Mouse (Mus musculus) adrenal gland, postnatal 25 days (tissue): ENCODE measurements around the gene Sema4b. TPM values are rescaled to one million over a fixed set of nuclear protein-coding genes. Genes with fewer than 3 reads are reported as not detected.

Source experiments
- DNase-seq: peaks from one replicate; pipeline ENCODE4 v3.0.0; 2021; ENCODE audit warnings: mixed read lengths
- total RNA-seq: library from RNA; stranded (reverse); gene quantifications from 2 replicates; pipeline ENCODE4 v1.2.3, GENCODE M21; 2021

The Sema4b gene
- total RNA-seq, 1 experiment from 2014 or later, result 68.9 TPM

DNA sequence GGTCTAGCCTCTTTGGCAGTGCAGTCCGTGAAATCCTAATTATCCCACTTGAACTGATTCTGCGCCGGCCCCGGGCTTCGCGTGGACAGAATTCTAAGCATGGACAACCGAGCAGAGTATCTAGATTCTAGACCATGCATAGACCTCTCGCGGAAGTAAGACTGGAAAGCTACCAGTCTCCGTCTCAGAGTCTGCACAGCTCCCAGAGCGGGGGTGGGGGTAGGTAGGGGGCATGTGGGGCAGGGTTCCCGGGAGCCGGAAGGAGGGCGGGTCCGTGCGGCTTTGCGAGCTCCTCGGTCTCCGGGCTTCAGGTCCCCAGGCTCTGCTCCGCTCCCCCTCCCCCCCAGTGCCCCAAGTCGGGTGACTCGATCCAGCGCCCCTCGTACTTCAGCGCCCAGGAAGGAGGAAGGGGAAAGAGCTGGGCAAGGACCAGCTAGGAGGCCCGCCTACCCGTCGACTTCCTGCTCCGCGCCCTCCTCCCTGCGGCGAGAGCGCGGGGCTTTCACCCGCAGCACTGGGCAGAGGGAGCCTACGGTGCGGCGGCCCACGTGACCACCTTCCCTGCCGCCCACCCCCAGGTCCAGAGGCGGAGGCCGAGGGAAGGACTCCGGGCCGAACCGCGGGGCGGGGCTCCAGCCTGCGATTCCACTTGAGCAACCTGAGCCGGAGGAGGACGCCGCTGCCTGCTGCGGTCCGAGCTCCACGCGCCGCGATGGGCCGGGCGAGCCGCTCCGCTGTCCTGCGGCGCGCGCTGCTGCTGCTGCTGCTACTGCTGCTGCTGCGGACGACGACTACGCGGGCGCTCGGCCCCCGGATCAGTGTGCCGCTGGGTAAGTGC is 11.5 kb downstream of the Sema4b start:
- DNase-seq, result peak; percentile 85

DNA sequence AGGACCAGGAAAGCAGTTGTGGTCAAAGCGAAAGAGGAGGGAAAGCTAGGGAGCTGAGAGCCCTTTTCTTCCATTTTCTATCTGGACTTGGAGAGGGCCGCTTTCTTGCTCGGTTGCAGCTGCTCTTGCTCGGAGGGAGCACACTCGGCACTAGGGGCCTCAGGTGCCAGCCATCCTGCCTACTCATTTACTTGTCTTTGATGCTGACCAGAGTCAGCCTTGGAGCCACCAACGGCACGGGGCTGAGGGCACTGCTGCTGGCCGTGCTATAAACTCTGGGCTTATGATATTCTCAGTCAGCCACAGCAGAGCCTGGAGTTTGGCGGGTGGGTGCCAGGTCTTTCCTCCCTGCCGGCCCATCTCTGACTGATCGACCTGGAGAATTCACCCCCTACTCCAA is 12.2 kb downstream of the Sema4b start:
- DNase-seq, result no peak

DNA sequence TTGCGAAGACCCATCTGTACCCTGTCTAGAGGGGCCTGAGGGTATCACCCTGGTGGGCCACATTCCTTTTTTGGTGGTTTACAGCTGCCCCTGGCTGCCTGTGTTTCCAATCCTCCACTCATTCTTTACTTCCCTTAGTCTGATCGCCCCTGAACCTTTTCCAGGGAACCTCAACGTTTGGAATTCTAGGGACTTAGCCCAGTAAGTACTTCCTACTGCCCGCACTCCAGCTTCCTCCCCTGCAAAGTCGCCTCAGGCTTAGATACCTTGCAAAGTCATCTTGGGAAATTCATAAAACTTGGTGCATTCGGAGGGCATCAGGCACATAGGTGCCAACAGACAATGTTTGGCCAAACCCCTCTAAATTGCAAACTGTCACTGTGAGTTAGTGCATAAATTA is 12.6 kb downstream of the Sema4b start:
- no peak for DNase-seq

GRCm38 (mm10) chr7:80199851-80200587 is 13.4 kb downstream of the Sema4b start:
- DNase-seq, result no peak

DNA sequence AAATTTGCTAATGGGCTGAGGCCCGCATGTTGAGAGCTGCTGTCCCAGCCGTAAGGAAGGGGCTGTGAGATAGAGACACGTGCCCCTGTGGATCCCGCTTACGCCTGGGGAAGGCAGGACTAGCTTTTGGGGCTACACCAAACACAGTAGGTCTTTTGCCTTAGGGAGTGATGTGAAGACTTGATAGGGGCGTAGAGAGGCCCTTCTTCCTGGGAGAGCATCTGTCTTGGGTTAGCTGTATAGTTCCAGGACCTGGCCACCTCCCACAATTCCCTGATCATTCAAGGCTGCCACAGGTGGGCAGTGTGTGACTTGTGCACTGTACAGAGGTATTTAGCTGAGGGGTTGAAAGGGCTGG is 13.9 kb downstream of the Sema4b start:
- DNase-seq, result no peak

DNA sequence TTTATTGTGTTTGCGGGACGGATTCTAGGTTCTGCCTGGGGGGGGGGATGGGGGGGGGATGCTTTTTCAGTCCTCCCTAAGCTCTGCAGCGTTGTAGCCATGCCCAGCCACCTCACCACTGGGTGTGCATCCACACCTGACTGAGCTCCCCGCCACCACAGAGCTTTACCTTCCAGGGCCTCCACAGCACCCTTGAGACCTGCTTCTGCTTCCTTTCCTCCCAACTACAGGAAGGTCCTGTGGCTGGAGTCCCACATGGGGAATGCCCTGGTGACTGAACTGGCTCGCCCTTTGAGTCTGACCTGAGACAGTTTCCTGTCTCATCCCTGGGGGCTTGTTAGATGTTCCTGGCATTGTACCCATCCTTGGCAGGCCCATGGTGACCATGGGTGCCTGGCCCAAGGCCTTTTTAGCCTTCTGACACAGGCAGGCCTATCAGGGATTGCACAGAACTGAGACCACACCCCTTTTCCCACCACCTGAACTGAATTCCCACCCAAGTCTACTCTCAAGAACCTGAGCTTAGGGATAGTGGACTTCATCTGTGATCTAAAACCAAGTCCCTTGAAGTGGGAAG is 14.4 kb downstream of the Sema4b start:
- DNase-seq, result no peak

GRCm38 (mm10) chr7:80201888-80202540 is 15.4 kb downstream of the Sema4b start:
- DNase-seq, result no peak

DNA sequence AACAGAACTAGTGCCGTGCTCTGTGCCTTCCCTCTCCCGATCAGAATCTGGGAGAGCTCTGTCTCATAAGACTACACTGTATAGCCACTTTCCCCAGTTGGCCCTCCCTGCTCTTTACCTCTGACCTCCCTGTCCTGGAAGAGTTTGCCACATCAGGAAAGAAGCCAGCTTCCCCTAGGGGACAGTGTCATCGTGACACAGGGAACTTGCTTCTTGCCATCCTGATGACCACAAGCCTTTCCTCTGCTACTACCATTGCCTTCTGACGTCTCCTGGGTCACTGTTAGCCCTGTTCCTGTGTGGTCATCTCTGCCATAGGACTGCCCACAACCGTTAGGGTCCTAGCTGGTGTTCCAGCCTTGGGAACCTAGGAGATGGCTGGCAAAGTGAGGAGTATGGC is 16.3 kb downstream of the Sema4b start:
- no peak for DNase-seq

DNA sequence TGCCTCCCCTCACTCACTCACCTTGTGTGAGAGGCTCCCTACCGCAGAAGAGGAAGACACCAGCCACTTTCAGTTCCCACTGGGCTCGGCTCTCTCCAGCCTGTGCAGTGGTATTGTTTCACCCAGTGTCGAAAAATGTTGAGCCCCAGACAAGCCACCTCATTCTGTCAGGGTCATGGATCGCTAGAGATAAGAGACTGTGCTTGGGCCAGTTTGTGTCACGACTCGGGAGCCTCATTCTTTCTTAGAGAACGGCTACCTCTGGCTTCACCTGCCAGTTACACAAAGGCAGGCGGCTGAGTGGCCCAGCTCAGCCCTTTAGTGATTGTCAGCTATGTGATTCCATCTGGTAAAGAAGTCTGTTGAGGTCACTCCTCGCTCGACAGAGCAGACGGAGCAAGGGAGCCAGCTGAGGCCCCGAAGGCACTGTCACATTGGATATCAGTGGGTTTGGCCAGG is 17.0 kb downstream of the Sema4b start:
- DNase-seq, result no peak

- DNase-seq, result no peak
Observed at GRCm38 (mm10) chr7:80204362-80204761, 17.7 kb downstream of the Sema4b start.

GRCm38 (mm10) chr7:80204961-80205360 is 18.3 kb downstream of the Sema4b start:
- DNase-seq, result no peak

- no peak for DNase-seq
Observed at GRCm38 (mm10) chr7:80205705-80206589, 19.3 kb downstream of the Sema4b start.

DNA sequence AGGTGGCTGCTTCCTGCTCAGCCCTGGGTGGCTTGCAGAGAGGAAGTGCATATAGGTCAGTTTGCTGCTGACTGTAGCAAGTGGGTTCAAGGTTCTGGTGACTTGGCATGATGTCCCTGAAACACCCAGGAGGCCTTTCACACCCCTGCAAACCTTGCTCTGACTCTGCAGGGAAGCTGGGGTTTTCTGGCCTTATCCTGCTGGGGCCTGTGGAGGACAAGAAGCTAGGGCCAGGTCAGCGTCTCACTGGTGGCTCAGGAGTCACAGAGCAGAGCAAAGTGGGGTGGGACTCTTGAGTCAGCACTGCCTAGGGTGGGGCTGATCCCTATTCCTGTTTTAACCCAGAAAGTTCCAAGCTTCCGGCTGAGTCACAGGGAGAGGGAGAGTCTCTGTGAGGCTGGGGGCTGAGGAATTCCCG is 20.7 kb downstream of the Sema4b start:
- DNase-seq, result no peak

GRCm38 (mm10) chr7:80208026-80208642 is 21.5 kb downstream of the Sema4b start:
- no peak for DNase-seq

DNA sequence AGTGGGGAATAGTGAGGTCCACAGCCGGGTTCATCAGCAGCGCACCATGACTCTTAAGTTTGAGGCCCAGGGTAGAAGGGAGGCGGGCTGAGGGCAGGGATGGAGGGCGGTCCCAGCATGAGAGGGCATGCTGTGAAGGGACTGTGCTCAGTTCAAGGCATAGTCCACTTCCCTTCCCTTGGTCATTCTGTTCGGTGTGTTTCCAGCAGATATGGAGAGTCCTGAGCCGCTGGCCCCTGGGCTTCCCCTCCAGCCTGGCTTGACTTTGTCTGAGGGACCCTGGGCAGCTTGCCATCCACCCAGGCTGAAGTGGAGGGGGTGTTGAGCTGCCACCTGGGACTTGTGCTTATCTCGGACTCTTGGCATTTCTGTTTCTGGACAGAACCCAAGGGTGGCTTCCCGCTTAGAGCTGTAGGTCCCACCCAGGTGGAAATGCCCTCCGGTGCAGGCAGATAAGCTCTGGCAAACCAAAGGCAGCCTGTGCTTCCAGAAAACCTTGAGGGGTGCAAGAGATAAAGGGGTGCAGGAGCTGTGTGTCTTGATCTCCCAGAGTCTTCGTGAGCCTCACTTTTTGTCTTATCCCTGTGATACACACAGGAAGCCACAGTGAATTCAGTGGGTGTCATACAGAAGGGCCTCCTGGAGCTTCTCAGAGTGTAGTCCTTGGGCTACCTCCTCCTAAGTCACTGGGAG is 22.2 kb downstream of the Sema4b start:
- peak; percentile 70 for DNase-seq

GRCm38 (mm10) chr7:80209669-80210068 is 23.0 kb downstream of the Sema4b start:
- no peak for DNase-seq

DNA sequence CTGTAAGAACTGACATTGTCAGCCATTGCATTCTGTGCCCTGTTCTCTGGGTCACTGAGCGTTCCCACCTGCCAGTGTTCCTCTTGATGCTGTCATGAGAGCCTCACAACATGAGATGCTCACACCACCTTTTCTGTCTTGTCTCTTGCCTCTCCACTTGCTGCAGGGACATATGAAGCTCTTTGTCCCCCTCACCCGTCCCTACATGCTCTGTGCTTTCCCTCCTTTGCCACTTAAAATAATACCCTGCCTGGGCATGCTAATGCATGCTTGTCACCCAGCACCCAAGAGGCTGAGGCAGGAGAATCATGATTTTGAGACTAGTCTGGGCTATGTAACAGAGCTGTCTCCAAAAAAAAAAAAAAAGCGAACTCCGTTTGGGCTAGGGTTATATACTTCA is 24.3 kb downstream of the Sema4b start:
- no peak for DNase-seq

DNA sequence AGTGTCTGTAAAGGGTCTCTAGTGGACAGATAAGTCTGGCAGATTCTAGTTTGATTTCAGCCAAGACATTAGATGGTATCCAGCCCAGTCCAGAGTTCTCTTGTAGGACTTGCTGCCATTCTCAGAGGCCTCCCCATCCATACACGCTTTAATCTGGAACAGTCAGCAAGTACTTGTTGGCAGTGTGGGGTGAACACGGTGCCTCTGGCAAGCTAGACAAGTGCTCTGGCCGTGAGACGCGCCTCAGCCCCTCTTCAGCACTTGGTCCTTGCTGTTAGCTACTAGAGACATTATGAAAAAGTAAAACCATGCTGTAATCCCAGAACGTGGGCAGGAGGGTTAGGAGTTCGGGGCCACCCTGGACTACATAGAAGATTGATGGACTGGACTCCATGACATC is 27.0 kb downstream of the Sema4b start:
- no peak for DNase-seq

GRCm38 (mm10) chr7:80214459-80214858 is 27.8 kb downstream of the Sema4b start:
- no peak for DNase-seq

DNA sequence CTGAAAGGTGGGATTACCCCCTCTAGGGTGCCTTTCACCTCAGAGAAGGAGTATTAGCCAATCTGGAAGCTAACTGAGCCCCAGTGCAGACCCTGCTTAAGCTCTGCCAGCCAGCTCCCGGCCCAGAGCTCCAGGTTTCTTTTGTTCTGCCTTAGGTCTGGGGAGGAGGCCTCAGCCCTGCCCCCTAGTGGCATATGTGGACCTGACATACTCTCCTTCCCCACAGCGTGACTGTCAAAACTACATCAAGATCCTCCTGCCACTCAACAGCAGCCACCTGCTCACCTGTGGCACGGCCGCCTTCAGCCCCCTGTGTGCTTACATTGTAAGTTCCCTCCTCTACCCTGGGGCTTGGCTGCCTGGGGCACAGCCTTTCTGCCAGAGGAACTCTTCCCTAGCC is 28.8 kb downstream of the Sema4b start:
- DNase-seq, result peak; percentile 79

DNA sequence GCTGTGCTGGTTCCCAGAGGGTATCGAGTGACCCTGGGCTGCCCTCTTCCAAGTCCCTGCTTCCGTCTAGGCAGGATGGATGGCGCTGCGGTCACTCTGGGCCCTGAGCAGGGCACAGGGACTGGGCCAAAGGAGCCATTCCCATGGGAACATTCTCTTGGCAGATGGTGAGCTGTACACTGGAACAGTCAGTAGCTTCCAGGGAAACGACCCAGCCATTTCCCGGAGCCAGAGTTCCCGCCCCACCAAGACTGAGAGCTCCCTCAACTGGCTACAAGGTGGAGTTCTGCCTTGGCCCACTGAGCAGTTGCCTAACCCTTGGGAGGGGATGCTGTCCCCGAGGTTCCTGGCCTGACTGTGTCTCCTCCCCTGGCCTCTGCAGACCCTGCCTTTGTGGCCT is 29.9 kb downstream of the Sema4b start:
- DNase-seq, result no peak
